Mouse (Mus musculus) ES-Bruce4 (cell line): Measurements from ENCODE around the gene Spi1. TPM values are rescaled to one million over a fixed set of nuclear protein-coding genes. Genes with fewer than 3 reads are reported as not detected.
A peak's percentile ranks its signal among the peaks of the same experiment; 100 is the strongest.

Source experiments
- H3K27ac ChIP-seq: 2 replicates; pipeline ENCODE4 v1.5.1; 2012; ENCODE audit warnings: low read length, inconsistent platforms; ENCODE audit not compliant: insufficient read depth
- H3K27me3 ChIP-seq: 2 replicates; pipeline ENCODE4 v1.6.1; 2012; ENCODE audit warnings: mild to moderate bottlenecking, low read length, inconsistent platforms; ENCODE audit not compliant: control insufficient read depth, poor library complexity, insufficient read depth, severe bottlenecking
- H3K36me3 ChIP-seq: 2 replicates; pipeline ENCODE4 v1.6.1; 2012; ENCODE audit warnings: inconsistent platforms, mild to moderate bottlenecking, low read length, moderate library complexity; ENCODE audit not compliant: control insufficient read depth, poor library complexity, insufficient read depth, severe bottlenecking
- H3K4me1 ChIP-seq: one replicate; pipeline ENCODE4 v1.8.1; 2011; ENCODE audit warnings: low read length; ENCODE audit not compliant: control insufficient read depth, insufficient read depth
- H3K4me3 ChIP-seq: 2 replicates; pipeline ENCODE4 v1.5.1; 2011; ENCODE audit warnings: low read depth, mild to moderate bottlenecking, low read length
- H3K9ac ChIP-seq: 2 replicates; pipeline ENCODE4 v1.6.1; 2012; ENCODE audit warnings: low read depth, mild to moderate bottlenecking, inconsistent platforms; ENCODE audit not compliant: poor library complexity, severe bottlenecking
- H3K9me3 ChIP-seq: replicated peaks from 2 replicates; pipeline ENCODE4 v1.6.1; 2012; ENCODE audit warnings: mild to moderate bottlenecking, low read length, inconsistent platforms; ENCODE audit not compliant: control insufficient read depth, poor library complexity, insufficient read depth, severe bottlenecking
- CTCF ChIP-seq: IDR thresholded peaks from one replicate; pipeline ENCODE4 v1.8.1; 2011; ENCODE audit warnings: low read depth, low read length
- EP300 ChIP-seq: IDR thresholded peaks from 2 replicates; pipeline ENCODE4 v1.6.1; 2011; ENCODE audit warnings: low read depth, low read length; ENCODE audit not compliant: insufficient read depth
- POLR2A ChIP-seq: IDR thresholded peaks from one replicate; pipeline ENCODE4 v1.8.1; 2011; ENCODE audit warnings: low read length; ENCODE audit not compliant: insufficient read depth
- polyA plus RNA-seq: library from polyadenylated mRNA; stranded (reverse); fragments of >200 nt; gene quantifications from 2 replicates; pipeline ENCODE4 v1.2.4, GENCODE M21; 2011; ENCODE audit warnings: low read depth; ENCODE audit not compliant: missing spikeins, insufficient read depth, insufficient read length

Gene Spi1
- polyA plus RNA-seq, 1 experiment, result not detected

DNA sequence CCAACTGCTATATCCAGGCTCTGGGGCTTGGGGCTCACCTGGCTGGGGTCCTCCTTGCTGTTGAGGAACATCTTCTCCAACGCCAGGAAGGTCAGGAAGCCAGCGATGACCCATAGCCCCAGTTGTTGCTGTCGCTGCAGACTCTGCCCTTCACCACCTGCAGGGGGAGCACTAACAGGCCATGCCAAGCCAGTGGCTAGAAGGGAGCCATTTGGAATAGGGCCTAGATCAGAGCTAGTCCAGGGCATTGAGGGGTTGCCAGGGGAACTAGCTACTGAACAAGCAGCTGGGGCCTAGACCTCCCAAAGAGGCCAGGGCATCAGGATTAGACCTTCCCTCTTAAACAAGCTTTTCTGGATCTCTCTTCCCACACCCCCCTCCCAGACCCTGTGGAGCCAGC is 16.6 kb upstream of the Spi1 start:
- H3K36me3 ChIP-seq, result no peaks in the 10 kb centered on the region
- H3K4me1 ChIP-seq, result no peaks in the 10 kb centered on the region
- H3K9me3 ChIP-seq, result no peaks in the 10 kb centered on the region
- H3K27me3 ChIP-seq, result no peaks in the 10 kb centered on the region
- no peak overlapping the region for H3K4me3 ChIP-seq
- H3K27ac ChIP-seq, result no peak overlapping the region
- no peak overlapping the region for H3K9ac ChIP-seq
- TF ChIP-seq CTCF, result peak; percentile 97
- TF ChIP-seq EP300, result no peak

DNA sequence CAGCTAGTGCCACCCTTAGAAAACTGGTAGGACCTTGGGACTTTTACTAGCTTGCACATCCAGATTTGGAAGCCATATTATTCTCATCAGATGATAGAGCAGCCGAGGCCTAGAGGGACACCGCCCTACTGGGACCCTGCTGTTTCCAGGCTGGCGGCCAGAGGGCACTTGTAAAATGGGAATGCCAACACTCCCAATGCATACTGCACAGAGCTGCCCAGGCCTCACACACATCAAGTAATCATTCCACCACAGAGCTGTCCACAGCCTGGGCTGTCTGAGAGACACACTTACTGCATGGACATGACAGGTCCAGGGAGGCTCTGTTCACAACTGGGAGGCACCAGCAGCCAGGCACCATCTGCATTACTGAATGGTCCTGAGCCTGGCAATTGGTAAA is 15.7 kb upstream of the Spi1 start:
- Histone ChIP-seq H3K27ac (no peak overlapping the region), H3K9me3 (no peaks in the 10 kb centered on the region)

DNA sequence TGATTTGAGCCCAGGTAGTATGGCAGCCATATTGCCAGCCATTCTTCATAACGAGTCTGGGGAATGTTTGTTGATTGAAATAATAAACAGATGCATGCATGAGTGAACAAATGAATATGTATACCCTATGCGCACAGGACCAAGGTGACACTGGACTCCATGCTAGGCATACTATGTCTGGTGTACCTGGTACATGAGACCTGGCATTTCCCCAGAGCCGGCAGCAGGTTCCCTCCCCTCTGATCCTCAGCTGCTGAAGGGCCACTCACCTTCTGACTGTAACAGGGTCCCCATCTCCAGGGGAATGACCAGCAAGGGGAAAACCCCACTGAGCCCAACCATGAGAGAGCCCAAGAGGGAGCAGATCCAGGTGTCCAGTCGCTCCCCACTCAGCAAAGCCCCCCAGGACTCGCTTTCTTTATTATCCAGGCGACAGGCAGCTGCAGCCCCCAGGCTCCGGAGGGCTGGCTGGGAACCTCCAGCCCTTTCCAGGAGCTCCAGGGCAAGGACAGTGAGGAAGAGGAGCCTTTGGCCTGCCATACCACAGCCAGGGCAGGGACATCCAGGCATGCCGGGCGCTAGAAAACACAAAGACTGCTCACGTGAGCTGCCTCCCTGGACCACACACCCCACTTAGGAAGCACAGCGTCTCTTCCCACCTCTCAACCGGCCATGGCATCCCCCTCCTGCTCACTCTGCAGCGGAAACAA is 13.9 kb upstream of the Spi1 start:
- H3K36me3 ChIP-seq, result no peaks in the 10 kb centered on the region
- no peak overlapping the region for H3K4me3 ChIP-seq
- no peak for TF ChIP-seq EP300
- no peak for TF ChIP-seq POLR2A
- TF ChIP-seq CTCF, result no peak
- no peaks in the 10 kb centered on the region for H3K4me1 ChIP-seq
- H3K27ac ChIP-seq, result no peak overlapping the region
- H3K9ac ChIP-seq, result no peak overlapping the region
- H3K27me3 ChIP-seq, result no peaks in the 10 kb centered on the region
- no peaks in the 10 kb centered on the region for H3K9me3 ChIP-seq

More for the DNA sequence above, 15.7 kb upstream of the Spi1 start:
- no peak overlapping the region for H3K9ac ChIP-seq
- H3K36me3 ChIP-seq, result no peaks in the 10 kb centered on the region
- no peaks in the 10 kb centered on the region for H3K4me1 ChIP-seq
- no peaks in the 10 kb centered on the region for H3K27me3 ChIP-seq
- no peak overlapping the region for H3K4me3 ChIP-seq
- TF ChIP-seq EP300 (no peak), CTCF (no peak), POLR2A (no peak)

DNA sequence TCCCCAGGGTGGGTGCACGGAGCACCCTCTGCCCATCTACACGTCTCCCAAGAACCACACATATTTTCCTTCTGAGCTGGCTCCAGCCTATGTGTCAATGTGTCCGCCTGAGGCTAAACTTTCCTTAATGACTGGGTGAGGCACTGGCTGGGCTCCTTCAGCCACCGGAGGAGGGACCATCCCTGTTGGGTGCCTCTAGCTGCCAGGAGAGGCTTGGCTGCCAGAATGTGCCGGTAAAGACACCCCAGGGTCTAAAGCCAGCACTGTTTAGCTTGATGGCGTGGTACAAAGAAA is 13.4 kb upstream of the Spi1 start:
- Histone ChIP-seq H3K9me3 (no peaks in the 10 kb centered on the region), H3K27ac (no peak overlapping the region), H3K4me1 (no peaks in the 10 kb centered on the region), H3K9ac (0 out of 2 replicates have a peak overlapping the region, but pooled peaks have one; percentile 32), H3K4me3 (no peak overlapping the region), H3K27me3 (no peaks in the 10 kb centered on the region), H3K36me3 (no peaks in the 10 kb centered on the region)
- TF ChIP-seq POLR2A (no peak), EP300 (no peak), CTCF (no peak)

DNA sequence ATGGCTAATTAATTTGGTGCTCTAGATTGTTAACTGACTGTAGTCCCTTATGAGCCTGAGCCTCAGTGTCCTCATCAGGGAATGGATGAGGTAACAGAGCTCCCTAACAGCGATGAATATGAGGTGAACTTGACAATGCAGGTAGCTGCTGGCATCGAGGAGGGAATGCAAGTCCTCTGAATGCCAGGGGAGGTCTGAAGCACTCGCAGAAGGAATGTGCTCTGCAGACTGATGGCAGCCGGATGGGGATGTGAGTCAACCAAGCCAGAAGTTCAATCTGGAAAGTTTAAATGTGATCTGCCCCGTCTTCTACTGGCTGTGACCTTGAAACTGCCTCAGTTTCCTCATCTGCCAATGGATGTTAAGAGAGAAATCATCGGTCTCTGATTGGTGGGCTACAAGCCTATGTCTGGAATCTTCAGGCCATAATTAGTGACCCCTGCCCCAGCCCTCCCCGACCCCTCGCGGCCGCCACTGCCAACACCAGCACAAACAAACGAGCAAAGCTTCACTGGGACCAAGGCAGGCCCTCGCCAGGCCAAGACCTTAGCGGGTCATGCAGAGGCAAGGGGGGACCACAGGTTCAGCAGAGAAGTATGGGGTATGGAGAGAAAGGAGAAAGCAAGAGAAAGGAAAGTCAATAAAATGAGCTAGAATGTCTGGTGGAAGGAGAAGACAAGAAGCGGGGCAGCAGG is 12.7 kb upstream of the Spi1 start:
- Histone ChIP-seq H3K27ac (no peak overlapping the region), H3K4me3 (peak overlapping the region; percentile 86), H3K9me3 (no peaks in the 10 kb centered on the region), H3K9ac (peak overlapping the region; percentile 32), H3K36me3 (no peaks in the 10 kb centered on the region), H3K27me3 (no peaks in the 10 kb centered on the region), H3K4me1 (no peaks in the 10 kb centered on the region)
- TF ChIP-seq CTCF (no peak), EP300 (no peak), POLR2A (no peak)

DNA sequence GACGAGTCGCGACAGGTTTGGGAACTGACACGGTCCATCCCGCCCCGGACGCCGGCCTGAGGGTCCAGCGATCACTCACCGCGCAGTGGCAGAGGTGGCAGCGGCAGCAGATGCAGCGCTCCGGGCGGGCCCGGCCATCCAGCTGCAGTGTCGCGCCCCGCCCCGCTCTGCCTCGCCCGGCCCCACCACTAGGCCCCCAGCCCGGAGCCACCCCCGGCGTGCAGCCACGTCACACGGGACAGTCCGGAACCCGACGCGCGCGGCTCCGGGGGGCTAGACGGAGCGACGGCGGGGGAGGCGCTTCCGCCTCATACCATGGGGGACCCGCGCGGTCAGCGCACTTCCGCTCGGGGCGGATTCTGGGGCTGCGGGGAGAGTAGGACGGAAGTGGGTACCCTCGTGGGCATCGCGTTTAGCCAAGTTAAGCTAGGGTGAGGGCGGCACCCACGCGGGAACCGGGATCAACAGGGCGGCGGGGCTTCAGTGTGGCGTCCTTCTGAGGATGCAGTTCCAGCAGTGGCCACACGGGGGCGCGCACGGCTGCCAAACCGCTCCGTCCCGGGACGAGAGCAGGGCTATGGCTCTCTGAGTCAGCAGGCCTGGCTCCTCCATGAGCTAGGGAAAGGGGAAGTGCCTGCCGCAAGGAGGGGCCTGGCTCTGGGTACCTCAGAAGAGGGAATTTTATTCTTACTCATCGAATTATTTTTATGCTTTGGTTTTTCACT is 12.0 kb upstream of the Spi1 start, which contains the start of gene Slc39a13:
Slc39a13 (minus strand) TSS at position 342 of the 725 bp plus-strand sequence.
- no peaks in the 10 kb centered on the region for H3K4me1 ChIP-seq
- H3K27ac ChIP-seq, result peak within 1 kb of the TSS; percentile 7; the same call in 1 of the 2 replicates
- H3K27me3 ChIP-seq, result no peaks in the 10 kb centered on the region
- no peaks in the 10 kb centered on the region for H3K9me3 ChIP-seq
- peak within 1 kb of the TSS; percentile 32 for H3K9ac ChIP-seq
- H3K4me3 ChIP-seq, result peak within 1 kb of the TSS; percentile 86
- no peak for TF ChIP-seq EP300
- peak; percentile 18 for TF ChIP-seq POLR2A
- TF ChIP-seq CTCF, result peak; percentile 86
- H3K36me3 ChIP-seq, result no peaks in the 10 kb centered on the region
